Mouse (Mus musculus): ENCODE measurements around the gene Gm20532.

The Gm20532 gene

DNA sequence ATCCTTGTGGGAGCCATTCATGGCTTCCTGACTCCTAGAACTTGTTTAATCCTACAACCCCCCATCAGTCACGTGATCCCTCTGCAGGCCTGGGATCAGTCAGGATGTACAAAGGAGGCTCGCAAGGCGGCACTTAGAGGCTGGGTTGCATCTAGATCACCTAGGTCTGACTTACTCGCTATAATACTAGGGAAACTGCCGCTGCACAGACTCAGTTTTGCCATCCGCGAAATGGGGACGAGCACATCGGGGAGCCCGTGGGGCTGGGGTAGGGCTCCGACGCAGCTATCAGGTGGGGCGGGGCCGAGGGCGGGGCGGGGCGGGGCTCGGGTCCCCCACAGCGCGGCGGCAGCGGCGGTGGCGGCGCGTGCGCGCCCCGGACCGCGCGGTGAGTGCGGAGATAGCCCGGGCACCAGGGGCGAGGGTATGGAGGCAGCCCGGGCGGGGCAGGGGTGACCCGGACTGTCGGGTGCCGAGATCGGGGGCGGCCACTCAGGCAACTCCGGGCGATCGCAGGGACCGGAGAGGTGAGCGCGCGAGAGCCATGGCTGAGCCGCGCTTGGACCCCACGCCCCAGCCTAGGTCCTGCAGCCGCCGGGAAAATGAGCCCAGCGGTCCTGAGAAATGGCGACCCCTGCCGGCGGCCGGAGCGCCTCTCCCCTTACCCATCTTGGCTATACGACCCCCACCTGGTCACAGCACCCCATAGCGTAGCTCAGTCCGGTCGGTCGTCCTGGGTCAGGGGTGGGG is at the start of gene Gm20532:
Gene Gm20532, plus strand, starts transcription at position 346 of the 750 bp plus-strand sequence.
- peak; percentile 92 for DNase-seq (ENCODE audit: low read depth, low spot score)

DNA sequence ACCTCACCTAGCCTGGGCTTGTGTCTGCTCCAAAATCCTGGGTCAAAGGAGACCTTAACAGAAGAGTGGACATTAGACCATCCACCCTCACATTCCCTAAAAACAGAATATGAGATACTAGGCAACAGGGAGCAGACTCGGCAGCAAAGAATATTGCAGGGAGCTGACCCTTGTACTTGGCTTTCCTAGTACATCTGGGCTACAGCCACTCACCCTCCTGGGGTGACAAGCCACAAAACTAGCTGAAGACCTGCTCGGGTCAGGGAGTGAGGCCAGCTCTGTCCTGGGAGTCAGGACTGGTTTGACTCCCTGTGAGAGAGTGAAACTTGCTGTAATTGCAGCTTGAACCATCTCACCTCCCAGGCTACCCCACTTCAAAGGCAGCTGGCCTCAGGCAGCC is 46.9 kb upstream of the Gm20532 start:
- DNase-seq (ENCODE audit: low read depth, low spot score), result no peak

DNA sequence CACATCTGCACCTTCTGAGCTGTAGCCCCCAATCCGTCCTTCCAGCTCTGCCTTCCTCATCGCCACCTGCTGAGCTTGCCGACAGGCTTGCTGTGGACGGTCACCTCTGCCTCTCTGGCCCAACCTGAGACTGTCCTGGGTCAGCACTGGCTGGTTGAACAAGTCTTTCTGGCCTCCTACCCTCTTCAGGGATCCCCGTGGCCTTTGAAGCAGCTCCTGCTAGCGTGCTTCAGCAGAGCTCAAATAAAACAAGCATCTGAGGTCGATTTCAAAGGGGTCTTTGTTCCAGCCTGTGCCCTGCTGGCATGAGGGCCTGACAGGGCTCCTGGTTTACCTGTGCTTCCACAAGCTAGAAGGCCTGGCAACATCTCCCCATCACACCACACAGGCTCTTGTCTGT is 45.7 kb upstream of the Gm20532 start:
- DNase-seq (ENCODE audit: low read depth, low spot score), result no peak

DNA sequence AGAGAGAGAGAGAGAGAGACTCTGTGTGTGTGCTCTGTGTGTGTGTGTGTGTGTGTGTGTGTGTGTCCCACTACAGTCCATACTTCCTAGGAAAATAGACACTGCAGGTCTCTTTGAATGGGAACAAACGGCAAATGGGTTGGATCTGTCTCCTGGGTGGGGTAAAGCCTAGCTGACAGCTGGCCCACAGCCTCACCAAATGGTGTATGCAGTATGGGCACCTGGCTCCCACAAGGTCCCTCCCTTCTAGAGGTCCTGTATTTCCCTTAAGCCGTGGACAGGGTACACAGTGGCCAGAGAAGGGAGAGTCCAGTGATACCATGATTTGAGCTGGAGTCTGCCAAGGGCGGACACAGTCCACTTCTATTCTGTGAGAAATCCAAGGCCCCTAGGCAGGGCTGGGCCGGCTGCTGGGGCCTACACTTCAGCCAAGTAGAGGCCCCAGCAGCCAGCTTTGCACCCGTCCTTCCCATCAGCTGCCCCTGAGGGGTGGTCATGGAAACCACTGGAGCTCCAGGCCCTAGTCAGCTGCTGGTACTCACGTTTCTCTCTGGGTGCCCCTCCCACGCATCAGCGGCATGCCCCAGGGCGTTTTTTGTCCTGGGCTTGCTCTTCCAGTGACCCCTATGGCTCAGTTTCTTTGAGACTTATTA is 45.1 kb upstream of the Gm20532 start:
- DNase-seq (ENCODE audit: low read depth, low spot score), result peak; percentile 23

DNA sequence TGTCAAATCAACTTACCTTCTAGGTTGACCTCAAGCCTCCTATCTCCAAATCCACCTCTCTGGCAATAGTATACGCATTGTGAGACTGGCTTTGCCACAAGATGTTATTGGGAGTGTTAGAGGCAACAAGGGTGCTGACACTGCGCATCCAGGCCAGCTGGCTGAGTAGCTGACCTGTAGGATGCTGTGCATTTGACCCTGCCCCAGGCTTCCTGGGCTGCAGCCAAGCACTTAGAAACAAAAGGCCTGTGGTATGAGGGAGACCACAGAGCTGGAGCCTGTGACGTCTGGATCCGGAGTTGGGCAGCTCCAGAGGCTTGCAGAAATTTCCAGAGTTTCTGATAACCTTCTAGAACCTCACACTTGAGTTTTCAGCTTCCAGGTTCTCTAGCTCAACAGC is 43.3 kb upstream of the Gm20532 start:
- no peak for DNase-seq (ENCODE audit: low read depth, low spot score)

DNA sequence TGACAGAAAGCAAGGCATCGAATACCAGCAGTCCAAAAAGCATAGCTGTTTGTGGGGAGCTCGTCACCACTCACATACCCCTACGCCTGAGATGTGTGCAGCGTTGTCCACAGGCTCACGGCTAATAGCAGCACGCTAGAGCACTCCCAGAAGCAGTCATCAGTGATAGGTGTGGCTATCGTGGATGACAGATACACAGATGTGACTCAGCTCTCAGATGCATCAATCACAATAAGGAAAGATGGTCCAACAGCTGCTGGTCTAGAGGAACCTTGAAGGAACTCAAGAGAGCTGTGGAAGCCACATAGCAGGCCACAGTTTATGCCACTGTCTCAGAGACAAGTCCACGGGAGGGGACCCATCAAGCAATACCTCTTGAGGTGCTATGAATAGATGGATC is 42.7 kb upstream of the Gm20532 start:
- DNase-seq (ENCODE audit: low read depth, low spot score), result no peak

DNA sequence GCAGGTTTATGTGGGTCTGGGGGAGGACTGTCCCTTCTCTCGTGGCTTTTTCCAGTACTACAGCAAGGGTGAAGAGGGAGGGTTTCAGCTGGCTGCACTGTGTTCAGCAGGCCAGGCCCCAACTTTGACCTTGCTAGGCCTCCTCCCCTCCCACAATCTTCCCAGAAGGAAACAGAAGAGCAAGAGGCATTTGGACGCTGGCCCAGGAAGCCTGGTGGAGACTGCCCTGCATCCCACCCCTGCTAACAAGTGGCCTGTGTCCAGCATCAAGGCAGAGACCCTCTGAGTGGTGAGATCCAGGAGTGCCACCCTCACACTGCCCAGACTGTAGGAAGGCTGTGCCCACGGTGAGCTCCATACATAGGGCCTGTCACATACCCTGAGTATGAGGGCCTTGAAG is 42.2 kb upstream of the Gm20532 start:
- no peak for DNase-seq (ENCODE audit: low read depth, low spot score)

DNA sequence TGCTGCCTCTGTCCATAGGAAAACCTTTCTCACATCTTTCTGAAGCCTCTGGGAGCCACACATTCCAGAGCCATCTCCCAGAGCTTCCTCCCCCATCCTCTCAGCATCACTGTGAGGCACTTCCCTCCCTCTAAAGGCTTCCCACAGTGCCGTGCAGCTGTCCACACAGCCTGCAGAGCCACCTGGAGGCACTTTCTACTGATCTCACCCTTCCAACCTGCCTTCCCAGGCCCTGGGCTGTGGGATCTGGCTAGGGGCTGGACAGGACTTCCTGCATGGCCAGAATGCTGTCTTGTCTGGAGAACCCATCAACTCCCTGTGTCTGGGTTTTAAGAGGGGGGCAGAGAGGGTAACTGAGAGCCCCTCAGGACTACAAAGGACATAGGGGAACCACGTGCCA is 39.0 kb upstream of the Gm20532 start:
- peak; percentile 15 for DNase-seq (ENCODE audit: low read depth, low spot score)

DNA sequence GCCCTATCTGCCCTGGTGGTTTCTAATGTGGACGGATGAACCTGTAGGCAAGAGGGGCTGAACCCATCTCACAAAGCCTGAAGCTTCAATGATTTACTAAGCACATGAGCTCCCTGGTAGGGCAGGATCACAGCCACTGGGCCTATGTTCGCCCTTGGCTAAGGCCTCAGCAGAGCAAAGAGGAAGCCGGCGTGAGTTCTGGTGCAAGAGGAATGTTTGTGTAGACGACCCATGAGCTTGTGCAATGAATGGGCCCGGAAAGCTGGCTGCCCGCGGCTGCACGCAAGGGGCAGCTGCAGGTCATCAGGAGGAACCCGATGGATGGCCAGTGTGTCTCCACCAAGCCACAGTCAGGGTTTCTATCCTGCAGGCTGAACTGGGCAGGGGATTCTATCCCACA is 36.6 kb upstream of the Gm20532 start:
- DNase-seq (ENCODE audit: low read depth, low spot score), result no peak

DNA sequence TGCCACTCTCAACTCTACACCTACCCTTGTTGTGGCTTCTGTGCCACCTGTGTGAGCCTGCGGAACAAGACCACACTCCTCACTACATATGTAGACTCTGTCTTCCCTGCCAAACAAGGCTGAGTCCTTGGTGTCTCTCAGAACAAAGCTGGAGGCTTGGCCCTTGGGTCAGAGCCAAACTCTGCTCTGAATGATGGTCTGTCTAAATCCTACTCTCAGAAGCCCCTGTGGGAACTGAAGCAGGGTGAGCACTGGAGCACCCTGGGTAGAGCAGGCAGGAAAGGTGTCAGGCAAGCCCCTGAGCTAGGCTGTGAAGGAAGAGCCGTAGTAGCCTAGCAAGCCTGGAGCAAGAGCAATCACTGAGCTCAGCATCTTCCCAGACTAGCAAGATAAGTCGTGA is 36.2 kb upstream of the Gm20532 start:
- no peak for DNase-seq (ENCODE audit: low read depth, low spot score)

DNA sequence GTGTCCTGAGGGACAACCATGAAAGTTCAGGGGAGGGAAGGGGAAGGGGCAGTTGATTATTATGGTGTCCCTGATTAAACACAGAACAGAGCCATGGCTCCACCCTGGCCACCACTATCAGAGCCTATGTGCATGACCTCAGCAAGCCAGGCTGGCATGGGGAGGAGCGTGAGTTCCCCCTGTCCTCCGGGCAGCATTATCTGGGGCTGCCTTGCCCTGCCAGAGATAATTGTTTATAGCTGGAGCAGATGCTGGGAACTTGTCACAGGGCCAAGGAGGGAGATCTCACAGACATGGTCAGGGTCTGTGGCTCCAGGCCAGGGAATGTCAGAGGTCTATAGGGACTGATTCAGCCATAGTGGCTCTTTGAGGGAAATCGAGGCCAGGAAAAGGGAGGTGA is 35.7 kb upstream of the Gm20532 start:
- DNase-seq (ENCODE audit: low read depth, low spot score), result no peak

DNA sequence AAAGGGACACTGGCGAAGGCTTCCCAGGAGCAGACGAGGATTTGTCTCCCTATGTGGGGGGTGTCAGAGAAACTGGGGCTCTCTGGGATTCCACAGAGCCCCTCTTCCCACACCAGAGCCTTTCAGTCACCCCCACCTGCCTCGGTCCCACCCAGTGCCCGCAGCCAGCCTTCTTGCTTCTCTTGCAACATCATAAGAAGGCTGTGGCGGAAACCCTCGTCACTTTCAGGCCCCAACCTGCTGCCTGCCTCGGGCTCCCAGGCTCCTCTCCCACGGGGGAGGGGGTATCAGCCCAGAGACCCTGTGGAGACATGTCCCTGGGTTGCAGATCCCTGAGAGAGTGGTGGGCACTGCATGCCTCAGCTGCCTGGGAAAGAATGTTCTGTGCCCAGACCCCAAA is 35.0 kb upstream of the Gm20532 start:
- no peak for DNase-seq (ENCODE audit: low read depth, low spot score)

DNA sequence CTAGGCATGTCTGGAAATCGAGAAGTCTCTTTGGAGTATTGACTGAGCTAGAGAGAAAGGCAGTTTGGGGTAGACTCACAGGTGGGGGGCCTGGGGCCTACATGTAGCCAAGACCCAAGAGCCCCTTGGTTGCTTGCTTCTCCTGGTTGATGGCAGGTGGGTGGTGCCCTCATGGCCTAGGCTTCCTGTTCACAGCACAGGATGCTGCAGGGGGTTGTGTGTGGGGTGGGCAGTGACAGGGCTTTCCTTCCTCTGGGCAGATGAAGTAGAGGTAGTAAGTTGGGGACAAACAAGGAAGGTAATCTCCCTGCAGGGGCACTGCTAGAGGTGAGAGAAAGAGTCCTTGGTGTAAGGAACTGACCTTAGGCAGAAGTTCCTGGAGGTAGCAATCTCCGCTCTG is 34.4 kb upstream of the Gm20532 start:
- DNase-seq (ENCODE audit: low read depth, low spot score), result no peak

DNA sequence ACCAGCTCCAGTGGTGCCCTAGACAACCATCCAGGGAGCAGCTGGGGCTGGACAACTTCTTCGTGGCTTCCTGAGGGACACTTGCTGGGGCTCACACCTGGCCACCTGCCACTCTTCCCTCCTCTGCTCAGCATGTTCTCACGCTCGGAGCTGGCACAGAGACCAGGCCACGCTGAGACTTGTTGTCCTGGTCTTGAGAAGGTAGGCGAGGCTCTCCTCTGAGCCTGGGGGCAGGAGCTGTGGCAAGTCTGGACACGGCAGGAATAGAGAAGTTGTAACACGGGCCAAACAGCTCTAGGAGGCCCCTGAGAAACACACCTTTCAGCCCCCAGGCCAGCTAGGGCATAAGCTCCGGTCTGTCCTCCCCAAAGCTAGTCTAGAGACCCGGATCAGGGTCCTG is 32.5 kb upstream of the Gm20532 start:
- no peak for DNase-seq (ENCODE audit: low read depth, low spot score)

DNA sequence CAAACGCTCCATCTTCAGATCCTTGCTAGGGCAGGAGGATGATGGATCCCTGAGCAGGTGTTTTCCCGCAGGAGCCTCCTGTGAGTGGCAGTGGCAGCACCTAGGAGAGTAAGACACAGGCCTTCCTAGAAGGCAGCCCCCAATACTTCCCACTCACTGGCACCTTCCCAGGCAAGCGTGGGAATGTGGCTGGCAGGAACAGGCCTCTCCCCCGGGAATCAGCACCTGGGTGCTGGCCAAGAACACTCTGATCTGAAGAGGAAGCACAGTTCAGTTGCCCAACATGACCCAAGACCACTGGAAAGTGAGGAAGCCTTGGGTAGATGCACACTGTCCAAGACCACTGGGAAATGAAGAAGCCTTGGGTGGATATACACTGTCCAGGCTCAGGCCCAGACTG is 31.4 kb upstream of the Gm20532 start:
- no peak for DNase-seq (ENCODE audit: low read depth, low spot score)

DNA sequence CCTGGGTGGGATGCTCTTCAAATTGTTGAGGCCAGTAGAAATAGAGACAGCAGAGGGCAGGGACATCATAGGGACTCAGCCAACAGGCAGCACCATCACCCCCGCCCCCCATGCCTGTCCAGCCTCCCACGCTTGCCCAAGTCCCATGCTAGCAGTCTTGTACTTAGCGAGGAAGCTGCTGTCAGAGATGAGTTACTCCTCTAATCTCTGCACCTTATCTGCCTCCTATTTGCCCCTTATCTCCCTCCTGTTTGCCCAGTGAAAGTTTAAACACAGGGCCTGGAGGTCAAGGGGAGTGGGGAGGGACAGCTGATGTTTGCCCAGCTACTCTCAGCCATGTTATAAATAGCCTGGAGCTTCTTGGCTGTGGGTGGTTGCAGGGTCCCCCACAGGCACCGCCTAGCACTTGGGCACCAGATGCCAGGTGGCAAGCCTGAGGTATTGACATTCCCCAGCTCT is 29.9 kb upstream of the Gm20532 start:
- DNase-seq (ENCODE audit: low read depth, low spot score), result no peak

DNA sequence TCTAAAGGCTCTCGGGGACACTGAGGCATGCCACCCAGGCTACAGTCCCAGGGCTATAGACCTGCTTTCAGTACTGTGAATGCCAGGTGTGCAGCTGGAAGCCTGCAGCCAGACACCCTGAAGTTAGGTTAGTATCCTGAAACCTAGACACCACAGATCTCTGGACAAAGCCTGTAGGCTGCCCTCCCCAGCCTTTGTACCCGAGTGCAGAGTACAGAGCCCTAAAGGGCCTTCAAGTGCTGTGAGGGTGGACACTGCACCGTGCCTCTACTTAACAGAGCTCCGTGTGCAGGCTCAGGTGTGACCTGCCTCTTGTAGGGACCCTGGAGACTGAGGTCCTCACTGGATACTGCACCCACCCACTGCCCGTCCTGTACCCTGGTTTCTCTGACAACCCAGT is 25.9 kb upstream of the Gm20532 start:
- DNase-seq (ENCODE audit: low read depth, low spot score), result no peak

DNA sequence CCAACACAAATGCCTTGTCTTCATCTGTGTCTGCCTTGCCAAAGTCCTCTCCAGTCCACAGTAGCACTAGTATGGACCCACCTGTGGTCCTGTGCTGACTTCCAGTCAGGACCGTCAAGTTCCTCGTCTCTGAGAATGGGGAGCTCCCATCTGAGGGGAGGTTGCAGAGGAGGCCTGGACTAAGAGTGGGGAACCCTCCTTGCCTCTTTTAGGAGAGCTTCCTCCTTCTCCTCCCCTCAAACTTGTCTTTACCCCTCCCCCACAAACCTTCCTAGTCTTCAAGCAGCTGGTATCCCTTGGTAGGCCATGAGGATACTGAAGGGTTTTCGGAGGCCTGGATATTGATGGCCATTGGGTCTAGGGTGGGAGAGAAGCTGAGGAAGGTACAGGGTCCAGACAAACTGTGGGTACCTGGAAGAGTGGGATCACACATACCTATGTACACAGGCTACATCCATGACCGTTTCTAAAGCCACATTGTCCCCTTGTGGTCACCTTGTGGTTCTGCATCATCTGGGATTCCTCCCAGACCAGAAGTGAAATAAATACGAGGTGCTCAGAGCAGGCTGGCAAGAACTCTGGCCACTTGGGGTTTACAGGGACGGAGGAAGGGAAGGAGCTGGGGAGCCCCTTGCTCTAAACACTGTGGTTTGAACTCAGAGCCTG is 25.0 kb upstream of the Gm20532 start:
- DNase-seq (ENCODE audit: low read depth, low spot score), result peak; percentile 82

DNA sequence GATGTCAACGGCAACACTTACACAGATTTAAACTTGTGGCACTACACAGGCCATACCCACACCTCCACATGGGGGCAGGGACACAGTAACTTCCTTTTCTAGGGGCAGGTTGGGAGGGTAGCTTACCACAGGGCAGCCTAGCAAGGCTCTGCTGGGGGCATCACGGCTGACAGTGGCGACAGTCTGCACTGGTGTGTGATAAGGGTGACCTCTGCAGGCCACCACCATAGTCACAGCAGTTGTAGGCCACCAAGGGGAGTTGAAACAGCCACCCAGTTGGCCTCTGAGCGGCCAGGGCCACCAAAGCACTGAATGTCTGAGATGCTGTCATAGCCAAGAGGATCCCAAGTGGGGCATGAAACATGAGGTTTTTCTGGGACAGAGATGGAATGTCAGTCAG is 20.2 kb upstream of the Gm20532 start:
- DNase-seq (ENCODE audit: low read depth, low spot score), result peak; percentile 25

DNA sequence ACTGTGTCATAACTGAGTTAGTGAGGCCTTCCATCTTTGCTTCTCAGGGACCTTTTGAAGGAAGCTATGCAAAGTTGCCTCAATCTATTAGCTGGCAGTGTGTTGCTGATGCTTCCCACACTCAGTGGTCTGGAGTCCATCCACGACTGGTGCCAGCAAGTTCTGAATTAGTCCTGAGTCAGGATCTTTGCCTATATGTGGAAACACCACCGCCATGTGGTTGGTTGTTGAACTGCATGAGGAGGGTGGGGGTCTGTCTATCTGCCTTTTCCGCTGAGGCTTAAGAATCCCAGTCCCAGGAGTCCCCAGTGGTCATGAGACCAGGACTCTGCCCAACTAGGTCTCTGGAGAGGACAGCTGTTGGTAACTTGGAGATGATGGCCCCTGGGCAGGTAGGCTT is 16.4 kb upstream of the Gm20532 start:
- peak; percentile 80 for DNase-seq (ENCODE audit: low read depth, low spot score)

DNA sequence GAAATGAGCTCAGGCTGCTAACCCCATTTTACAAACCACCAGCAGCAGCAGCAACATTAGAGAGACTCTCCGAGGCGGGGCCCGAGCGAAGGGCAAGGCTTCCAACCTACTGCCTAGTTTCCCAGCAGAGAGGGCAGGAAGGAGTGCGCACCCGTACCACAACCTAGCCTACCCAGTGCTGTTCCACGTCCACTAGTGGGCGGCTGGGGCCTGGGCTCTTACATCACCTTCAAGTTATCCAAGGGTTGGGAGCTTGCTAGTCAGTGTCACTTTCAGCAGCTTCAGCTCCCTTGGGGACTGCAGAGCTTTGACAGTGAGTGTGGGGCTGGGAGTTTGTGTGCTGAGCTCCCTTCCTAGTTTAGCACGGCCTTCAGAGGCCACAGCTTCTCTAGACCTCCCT is 15.0 kb upstream of the Gm20532 start:
- no peak for DNase-seq (ENCODE audit: low read depth, low spot score)

DNA sequence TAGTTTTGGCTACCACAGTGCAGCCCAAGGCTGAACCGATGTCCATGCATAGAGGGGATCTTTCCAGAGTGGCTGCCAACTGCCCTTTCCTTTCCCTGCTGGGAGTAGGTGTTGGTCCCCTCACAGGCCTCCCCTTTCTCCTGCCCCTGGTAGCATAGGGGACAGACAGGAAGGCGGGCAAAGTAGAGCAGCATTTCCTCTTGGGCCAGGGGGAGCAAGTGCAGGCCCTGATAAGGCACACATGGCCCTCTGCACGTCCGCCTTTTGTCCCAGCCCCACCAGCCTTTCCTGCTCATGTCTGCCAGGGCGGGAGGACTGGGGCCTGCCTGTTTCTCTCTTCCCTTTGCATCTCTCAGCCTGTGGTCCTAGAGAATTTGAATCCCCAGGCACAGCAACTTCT is 14.6 kb upstream of the Gm20532 start:
- DNase-seq (ENCODE audit: low read depth, low spot score), result no peak

DNA sequence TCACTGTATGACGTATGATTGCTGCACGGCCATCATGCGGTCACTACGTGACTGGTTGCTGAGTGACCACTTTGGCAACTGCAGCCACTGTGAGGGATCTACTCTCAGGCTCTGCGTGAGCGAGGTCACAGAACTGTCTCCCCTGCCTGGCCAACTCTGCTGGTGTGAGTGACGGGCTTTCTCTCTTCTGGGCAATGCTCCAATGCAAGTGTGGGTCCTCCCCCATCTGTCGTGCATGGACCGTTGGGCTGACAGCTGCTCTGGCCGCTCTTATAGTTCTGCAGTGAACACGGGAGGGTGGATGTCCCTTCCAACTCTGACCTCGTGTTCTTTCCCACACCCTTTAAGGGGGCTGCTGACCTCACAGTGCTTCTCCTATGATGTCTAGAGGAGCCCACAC is 13.0 kb upstream of the Gm20532 start:
- no peak for DNase-seq (ENCODE audit: low read depth, low spot score)

Measured in R1 (cell line).